Mouse (Mus musculus) effector memory CD4-positive, alpha-beta T cell, adult 5 months (primary cell): ENCODE data around the gene Senp8. TPM values are rescaled to one million over a fixed set of nuclear protein-coding genes. Genes with fewer than 3 reads are reported as not detected.

Experiments
- polyA plus RNA-seq: library from polyadenylated mRNA; unstranded; fragments of 100-300 nt; shearing (Covaris generic); gene quantifications from one replicate; pipeline ENCODE4 v1.2.1, GENCODE M21; 2017

Gene Senp8
- polyA plus RNA-seq: 0.86 TPM

GRCm38 (mm10) chr9:59750267-59751065 lies at the start of gene Senp8, which contains the start of gene Myo9a:
Gene Senp8, minus strand, starts transcription at chr9:59750710.
Gene Myo9a, plus strand, starts transcription at chr9:59750896.

Other genes starting within 250 kb of the Senp8 start
- gene Hexa, start 211.2 kb downstream of the Senp8 start, polyA plus RNA-seq: 33.4 TPM
- gene Tmem202, start 210.9 kb downstream of the Senp8 start, polyA plus RNA-seq: not detected
- not detected for gene Celf6, start 172.8 kb downstream of the Senp8 start, polyA plus RNA-seq
- gene Parp6, start 133.4 kb downstream of the Senp8 start, polyA plus RNA-seq: 41.8 TPM
- 649 TPM for gene Pkm, start 94.3 kb downstream of the Senp8 start, polyA plus RNA-seq
- not detected for gene Gramd2, start 70.6 kb downstream of the Senp8 start, polyA plus RNA-seq
- 16.9 TPM for gene Myo9a, start 186 bp upstream of the Senp8 start, polyA plus RNA-seq
- gene Nr2e3, start 209.9 kb upstream of the Senp8 start, polyA plus RNA-seq: not detected